Mouse (Mus musculus): ENCODE data around the gene Dcst2. TPM values are rescaled to one million over a fixed set of nuclear protein-coding genes. Genes with fewer than 3 reads are reported as not detected.

The Dcst2 gene
- polyA plus RNA-seq (2014; fragmentation: Illumina TruSeq; extraction: RNeasy Lipid Tissue Mini Kit (QIAGEN cat#74804)) = not detected

DNA sequence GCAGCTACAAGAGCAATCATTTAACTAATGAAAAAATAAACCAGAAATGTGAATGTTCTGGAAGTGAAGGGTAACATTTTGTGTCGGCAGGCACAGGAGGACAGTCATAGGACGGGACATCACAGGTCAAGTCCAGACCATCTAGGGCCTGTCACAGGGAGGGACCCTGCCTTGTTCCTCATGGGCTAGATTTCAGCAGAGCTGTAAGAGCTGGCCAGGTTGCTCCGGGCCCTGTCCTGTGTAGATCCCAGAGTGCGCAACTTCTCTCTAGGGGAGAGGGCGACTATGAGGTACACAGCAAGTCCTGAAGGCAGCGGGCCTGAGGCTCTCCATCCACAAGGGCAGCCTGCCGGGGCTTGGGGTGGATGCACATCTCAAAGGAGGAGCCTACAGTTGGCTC, at the start of gene Dcst2:
TSS of gene Dcst2 (plus strand) at position 301 of the 400 bp plus-strand sequence.

DNA sequence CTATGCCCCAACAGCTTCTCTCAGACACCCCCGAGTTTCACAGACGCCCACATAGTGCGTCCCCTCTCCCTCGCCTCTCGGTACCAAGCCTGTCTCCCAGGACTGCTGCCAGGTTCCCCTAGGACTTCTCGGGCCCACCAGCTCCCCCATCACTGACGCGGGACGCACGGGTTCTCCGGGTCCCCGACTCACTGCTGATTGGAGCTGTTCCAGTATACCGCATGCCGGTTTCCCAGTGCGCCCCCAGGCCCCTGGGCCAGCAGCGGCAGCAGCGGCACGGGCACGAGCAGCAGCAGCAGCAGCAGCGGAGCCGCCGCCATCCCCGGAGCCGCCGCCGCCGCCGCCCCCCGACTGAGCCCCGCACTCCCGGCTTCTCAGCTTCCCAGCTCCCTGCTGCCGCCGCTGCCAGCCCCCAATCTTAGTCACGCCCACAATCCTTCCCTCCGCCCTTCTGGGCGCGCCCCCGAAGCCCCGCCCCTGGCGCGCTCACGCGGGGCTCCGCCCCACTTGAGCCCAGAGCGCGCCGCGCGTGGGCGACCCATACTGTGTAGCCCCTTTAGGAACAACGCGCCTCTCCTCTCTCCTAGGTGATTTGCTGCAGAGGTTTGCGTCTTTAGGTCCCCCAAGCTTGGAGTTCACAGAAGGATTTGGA, 39.1 kb upstream of the Dcst2 start, which contains the start of gene Efna3:
TSS of gene Efna3 (minus strand) at position 452 of the 652 bp plus-strand sequence.

DNA sequence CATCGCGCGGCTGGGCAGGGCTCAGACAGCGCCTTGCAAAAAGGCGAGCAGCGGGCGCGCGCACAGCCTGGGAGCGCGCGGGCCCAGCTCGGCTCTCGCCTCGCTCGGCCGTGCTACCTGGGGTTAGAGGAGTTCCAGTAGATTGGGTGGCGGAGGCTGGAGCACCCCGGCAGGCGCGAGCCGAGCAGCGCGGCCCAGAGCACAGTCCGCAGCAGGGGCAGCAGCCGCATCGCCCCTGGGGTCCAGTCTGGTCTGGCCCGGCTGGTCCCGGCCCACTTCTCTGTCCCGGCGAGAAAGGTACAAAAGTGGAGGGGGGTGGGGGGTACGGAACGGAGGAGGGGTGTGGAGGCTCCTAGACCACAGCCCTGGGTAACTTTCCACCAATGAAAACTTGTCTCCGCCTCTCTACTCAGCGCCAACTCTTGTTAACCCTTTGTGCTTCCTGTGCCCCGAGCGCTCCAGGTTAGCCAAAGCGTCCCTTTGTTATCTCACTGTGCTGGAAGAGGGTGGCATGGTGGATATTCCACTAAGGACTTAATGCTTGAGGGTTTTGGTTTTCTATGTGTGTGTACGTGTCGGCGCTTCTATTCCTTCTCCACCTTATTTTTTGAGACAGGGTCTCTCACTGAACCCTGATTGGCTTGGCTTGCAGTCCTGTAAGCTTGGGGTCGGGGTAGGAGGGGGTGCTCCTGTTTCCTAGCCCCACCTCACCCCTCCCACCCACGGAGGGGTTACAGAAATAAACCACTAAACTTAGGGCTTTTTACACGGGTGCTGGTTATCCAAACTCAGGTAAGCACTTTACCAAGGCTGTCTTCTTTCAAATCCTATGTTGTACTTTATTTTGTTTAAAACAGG, 23.8 kb upstream of the Dcst2 start, which contains the start of gene Efna4:
TSS of gene Efna4 (minus strand) at position 308 of the 858 bp plus-strand sequence.

DNA sequence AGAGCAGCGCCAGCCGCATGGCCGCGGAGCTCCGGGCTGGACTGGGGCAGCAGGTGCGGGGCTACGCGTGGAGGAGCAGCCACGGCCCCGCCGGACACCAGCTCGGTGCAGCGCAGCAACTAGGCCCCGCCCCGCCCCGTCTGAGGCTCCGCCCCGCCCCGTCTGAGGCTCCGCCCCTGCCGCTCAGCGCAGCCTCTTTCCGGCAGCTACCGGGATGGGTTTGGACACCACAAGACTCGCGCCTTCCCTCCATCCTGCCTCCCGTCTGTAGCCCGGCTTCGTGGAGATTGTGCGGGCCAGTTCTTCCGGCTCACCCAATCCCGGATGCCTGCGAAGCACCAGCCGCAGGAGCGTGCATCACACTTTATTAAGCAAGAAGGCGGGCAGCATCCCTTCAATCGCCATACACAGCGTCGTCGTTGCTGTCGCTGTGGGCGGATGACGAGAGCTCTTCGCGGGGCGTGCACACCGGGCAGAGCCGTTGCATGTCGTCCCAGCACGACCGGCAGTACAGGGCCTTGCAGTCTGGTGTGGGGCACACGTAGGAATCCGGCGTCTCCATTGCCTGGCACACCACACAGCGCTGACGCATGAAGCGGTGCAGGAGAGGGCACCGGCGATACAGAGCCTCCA, 11.8 kb upstream of the Dcst2 start, which contains the start of gene Adam15:
TSS of gene Adam15 (minus strand) at position 128 of the 633 bp plus-strand sequence.

DNA sequence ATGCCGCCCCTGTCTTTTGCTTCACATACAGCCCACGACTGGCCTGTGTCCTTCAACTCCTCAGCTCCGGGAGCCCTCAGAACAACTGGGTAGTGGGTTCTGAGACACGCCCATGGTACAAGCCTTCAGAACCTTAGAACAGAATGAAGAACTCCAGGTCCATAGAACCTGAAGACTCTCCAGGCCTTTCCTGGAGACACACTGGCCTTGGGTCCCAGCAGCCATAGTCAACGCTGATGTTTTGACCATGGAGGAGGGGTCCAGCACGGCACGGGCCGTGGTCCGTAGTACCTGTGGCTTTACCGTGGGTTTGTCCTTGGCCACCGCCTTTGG, 3.3 kb downstream of the Dcst2 start, which contains the start of gene Dcst1:
TSS of gene Dcst1 (minus strand) at position 101 of the 333 bp plus-strand sequence.

DNA sequence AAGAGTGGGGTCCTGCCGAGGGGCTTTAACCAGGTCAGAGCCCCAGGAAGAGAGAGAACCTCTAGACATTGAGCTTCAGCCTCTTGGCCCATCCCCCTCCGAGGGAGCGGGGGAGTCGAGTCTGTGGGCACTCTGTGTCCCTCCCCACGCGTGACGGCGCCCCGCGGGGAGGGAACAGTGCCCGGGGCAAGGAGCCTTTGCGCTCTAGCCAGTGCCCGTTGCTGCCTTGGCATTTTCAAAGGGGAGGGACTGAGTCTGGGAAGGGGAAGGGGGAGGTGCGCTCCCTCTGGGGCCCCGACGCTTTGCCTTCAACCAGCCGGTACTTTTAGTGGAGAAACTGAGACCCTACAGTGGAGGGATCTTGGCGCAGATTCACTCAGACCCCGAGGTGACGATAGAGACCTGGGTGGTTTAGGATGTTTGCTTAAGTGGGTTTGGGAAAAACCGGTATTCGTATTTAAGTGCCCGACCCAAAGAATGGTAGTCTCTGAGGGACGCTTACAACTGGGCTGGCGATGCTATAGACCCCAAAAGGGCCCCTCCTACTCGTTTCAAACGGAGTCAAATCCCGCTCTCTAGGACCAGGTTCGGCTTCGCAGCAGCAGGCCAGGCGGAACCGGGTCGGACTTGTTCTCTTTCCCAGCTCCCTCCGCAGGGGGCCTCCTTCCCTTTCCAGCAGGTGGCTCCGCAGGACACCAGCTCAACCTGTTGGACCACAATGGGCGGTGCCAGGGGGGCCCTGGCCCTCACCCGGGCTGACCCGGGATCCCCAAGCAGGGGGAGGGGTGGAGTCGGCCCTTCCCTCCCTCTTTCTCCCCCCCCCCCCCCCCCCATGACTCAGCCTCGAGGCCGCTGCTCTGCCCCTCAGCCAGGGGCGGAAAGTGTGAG, 32.5 kb downstream of the Dcst2 start, which contains the start of gene Zbtb7b:
TSS of gene Zbtb7b (minus strand) at position 771 of the 888 bp plus-strand sequence.

DNA sequence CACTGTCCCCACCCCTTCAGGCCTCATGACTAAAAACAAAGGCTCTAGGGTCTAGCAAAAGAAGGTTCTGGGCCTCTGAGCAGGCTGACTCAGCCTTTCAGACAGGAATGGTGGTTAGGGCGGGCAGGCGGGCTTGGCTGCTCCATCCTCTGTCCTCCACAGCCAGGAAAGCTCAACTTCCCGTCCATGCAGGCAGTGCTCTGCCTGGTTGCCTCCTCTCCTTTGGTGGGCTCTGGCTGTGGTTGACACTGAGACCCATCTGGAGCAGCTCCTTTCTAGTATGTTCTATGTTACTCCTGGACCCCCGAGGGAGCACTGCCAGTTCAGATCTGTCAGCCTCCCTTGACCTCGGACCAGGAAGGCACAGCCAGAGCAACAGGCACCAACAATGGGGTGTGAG, 40.9 kb downstream of the Dcst2 start, which contains the start of gene Lenep:
TSS of gene Lenep (minus strand) at position 101 of the 400 bp plus-strand sequence.

DNA sequence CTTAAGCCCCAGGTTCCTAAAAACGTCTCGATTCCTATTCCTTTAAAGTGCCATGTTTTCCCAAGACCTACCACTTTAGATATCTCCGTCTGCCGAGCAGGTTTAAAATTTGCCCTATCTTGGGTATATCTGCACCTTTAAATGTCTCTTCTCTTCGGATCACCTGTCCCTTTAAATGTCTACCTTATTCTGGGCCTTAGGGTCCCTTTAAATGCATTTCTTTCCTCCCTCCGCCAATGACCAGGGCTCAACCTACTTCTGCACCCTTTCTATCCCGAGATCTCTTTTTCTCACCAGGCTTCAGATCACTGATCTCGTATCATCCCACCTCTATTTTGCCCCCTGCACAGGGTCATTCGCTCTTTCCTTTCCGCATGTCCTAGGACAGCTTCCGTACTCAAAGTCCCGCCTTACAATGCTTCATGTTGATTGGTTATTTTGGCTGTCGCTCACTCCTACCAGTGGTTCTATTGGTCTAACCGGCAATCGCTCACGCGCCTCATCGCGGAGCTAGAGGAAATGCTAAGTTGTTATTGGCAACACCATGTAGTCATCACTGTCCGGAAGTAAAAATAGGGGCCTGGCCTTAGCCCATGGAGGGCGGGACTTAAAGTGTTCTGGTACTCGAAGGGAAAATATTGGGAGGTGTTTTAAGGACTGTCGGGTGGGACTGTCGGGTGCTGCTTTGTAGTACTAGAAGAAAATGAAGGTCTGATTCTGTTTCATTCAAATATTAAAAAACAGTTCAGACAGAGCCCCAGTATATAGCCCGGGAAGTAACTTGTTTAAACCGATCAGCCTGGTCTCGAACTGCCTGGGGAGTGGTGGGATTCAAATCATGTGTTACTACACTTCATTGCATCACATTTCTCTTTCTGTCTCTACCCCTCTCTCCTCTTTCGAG, 50.0 kb downstream of the Dcst2 start, which contains the start of gene Flad1:
TSS of gene Flad1 (minus strand) at position 381 of the 904 bp plus-strand sequence.

DNA sequence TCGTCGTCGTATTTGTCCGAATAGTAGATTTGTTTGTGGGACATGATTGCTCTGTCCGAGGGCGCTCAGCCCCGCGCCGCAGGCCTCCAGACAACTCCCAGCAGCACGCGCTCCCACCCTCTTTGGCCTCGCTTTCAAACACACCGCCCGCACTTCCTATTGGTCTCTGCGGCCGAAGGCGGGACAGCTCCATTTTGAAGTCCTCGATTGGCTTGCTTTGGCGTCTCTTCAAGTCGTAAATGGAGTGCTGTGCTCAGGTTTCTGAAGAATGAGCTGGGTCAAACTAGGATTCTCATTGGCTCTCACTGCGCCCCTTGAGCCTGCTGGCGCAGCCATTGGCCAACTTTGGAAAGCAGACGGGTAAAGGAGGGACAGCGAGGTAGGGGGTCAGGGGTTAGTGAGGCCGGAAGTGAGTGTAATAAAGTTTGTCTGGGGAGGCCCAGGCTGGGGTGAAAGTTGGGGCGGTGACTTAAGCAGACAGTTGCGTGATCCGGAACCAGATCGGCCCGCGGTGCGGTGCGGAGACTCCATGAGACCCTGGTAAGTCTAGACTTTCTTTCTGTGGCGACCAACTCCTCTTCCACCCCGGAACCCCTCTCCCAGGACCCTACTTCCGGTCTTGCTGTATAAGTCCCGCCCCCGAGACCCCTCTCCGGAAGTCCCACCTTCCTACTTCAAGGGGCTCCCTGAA, 56.5 kb downstream of the Dcst2 start, which contains the start of the genes Cks1b and Shc1:
TSS of gene Cks1b (minus strand) at position 214 of the 691 bp plus-strand sequence.
TSS of gene Shc1 (plus strand) at position 274 of the 691 bp plus-strand sequence.

Other genes starting within 250 kb of the Dcst2 start
- gene Pklr, start 225.8 kb upstream of the Dcst2 start, polyA plus RNA-seq (2014; fragmentation: Illumina TruSeq; extraction: RNeasy Lipid Tissue Mini Kit (QIAGEN cat#74804)) = 0.48 TPM
- gene Hcn3, start 201.8 kb upstream of the Dcst2 start, polyA plus RNA-seq (2014; fragmentation: Illumina TruSeq; extraction: RNeasy Lipid Tissue Mini Kit (QIAGEN cat#74804)) = not detected
- 13.0 TPM for gene Clk2, start 197.2 kb upstream of the Dcst2 start, polyA plus RNA-seq (2014; fragmentation: Illumina TruSeq; extraction: RNeasy Lipid Tissue Mini Kit (QIAGEN cat#74804))
- 10.0 TPM for gene Scamp3, start 184.5 kb upstream of the Dcst2 start, polyA plus RNA-seq (2014; fragmentation: Illumina TruSeq; extraction: RNeasy Lipid Tissue Mini Kit (QIAGEN cat#74804))
- 0.48 TPM for gene Fam189b, start 178.8 kb upstream of the Dcst2 start, polyA plus RNA-seq (2014; fragmentation: Illumina TruSeq; extraction: RNeasy Lipid Tissue Mini Kit (QIAGEN cat#74804))
- 9.7 TPM for gene Gba, start 159.0 kb upstream of the Dcst2 start, polyA plus RNA-seq (2014; fragmentation: Illumina TruSeq; extraction: RNeasy Lipid Tissue Mini Kit (QIAGEN cat#74804))
- 0.57 TPM for gene Thbs3, start 146.8 kb upstream of the Dcst2 start, polyA plus RNA-seq (2014; fragmentation: Illumina TruSeq; extraction: RNeasy Lipid Tissue Mini Kit (QIAGEN cat#74804))
- 26.7 TPM for gene Mtx1, start 134.9 kb upstream of the Dcst2 start, polyA plus RNA-seq (2014; fragmentation: Illumina TruSeq; extraction: RNeasy Lipid Tissue Mini Kit (QIAGEN cat#74804))
- 2.4 TPM for gene Muc1, start 132.9 kb upstream of the Dcst2 start, polyA plus RNA-seq (2014; fragmentation: Illumina TruSeq; extraction: RNeasy Lipid Tissue Mini Kit (QIAGEN cat#74804))
- 23.2 TPM for gene Krtcap2, start 116.0 kb upstream of the Dcst2 start, polyA plus RNA-seq (2014; fragmentation: Illumina TruSeq; extraction: RNeasy Lipid Tissue Mini Kit (QIAGEN cat#74804))
- not detected for gene Trim46, start 115.7 kb upstream of the Dcst2 start, polyA plus RNA-seq (2014; fragmentation: Illumina TruSeq; extraction: RNeasy Lipid Tissue Mini Kit (QIAGEN cat#74804))
- gene Dpm3, start 102.6 kb upstream of the Dcst2 start, polyA plus RNA-seq (2014; fragmentation: Illumina TruSeq; extraction: RNeasy Lipid Tissue Mini Kit (QIAGEN cat#74804)) = not detected
- gene Slc50a1, start 91.4 kb upstream of the Dcst2 start, polyA plus RNA-seq (2014; fragmentation: Illumina TruSeq; extraction: RNeasy Lipid Tissue Mini Kit (QIAGEN cat#74804)) = 15.4 TPM
- 4.2 TPM for gene Efna1, start 80.8 kb upstream of the Dcst2 start, polyA plus RNA-seq (2014; fragmentation: Illumina TruSeq; extraction: RNeasy Lipid Tissue Mini Kit (QIAGEN cat#74804))
- gene Efna3, start 39.0 kb upstream of the Dcst2 start, polyA plus RNA-seq (2014; fragmentation: Illumina TruSeq; extraction: RNeasy Lipid Tissue Mini Kit (QIAGEN cat#74804)) = not detected
- not detected for gene Efna4, start 23.9 kb upstream of the Dcst2 start, polyA plus RNA-seq (2014; fragmentation: Illumina TruSeq; extraction: RNeasy Lipid Tissue Mini Kit (QIAGEN cat#74804))
- 5.8 TPM for gene Adam15, start 12.0 kb upstream of the Dcst2 start, polyA plus RNA-seq (2014; fragmentation: Illumina TruSeq; extraction: RNeasy Lipid Tissue Mini Kit (QIAGEN cat#74804))
- not detected for gene Dcst1, start 3.3 kb downstream of the Dcst2 start, polyA plus RNA-seq (2014; fragmentation: Illumina TruSeq; extraction: RNeasy Lipid Tissue Mini Kit (QIAGEN cat#74804))
- gene Zbtb7b, start 32.8 kb downstream of the Dcst2 start, polyA plus RNA-seq (2014; fragmentation: Illumina TruSeq; extraction: RNeasy Lipid Tissue Mini Kit (QIAGEN cat#74804)) = 1.5 TPM
- 1.6 TPM for gene Lenep, start 40.8 kb downstream of the Dcst2 start, polyA plus RNA-seq (2014; fragmentation: Illumina TruSeq; extraction: RNeasy Lipid Tissue Mini Kit (QIAGEN cat#74804))
- 0.66 TPM for gene Flad1, start 49.9 kb downstream of the Dcst2 start, polyA plus RNA-seq (2014; fragmentation: Illumina TruSeq; extraction: RNeasy Lipid Tissue Mini Kit (QIAGEN cat#74804))
- 23.3 TPM for gene Cks1b, start 56.4 kb downstream of the Dcst2 start, polyA plus RNA-seq (2014; fragmentation: Illumina TruSeq; extraction: RNeasy Lipid Tissue Mini Kit (QIAGEN cat#74804))
- 43.4 TPM for gene Shc1, start 56.5 kb downstream of the Dcst2 start, polyA plus RNA-seq (2014; fragmentation: Illumina TruSeq; extraction: RNeasy Lipid Tissue Mini Kit (QIAGEN cat#74804))
- gene Pygo2, start 68.2 kb downstream of the Dcst2 start, polyA plus RNA-seq (2014; fragmentation: Illumina TruSeq; extraction: RNeasy Lipid Tissue Mini Kit (QIAGEN cat#74804)) = 10.8 TPM
- 18.8 TPM for gene Pbxip1, start 74.7 kb downstream of the Dcst2 start, polyA plus RNA-seq (2014; fragmentation: Illumina TruSeq; extraction: RNeasy Lipid Tissue Mini Kit (QIAGEN cat#74804))
- 0.68 TPM for gene Pmvk, start 92.6 kb downstream of the Dcst2 start, polyA plus RNA-seq (2014; fragmentation: Illumina TruSeq; extraction: RNeasy Lipid Tissue Mini Kit (QIAGEN cat#74804))
- 4.8 TPM for gene Kcnn3, start 158.2 kb downstream of the Dcst2 start, polyA plus RNA-seq (2014; fragmentation: Illumina TruSeq; extraction: RNeasy Lipid Tissue Mini Kit (QIAGEN cat#74804))

Measured in ovary, adult 10 weeks (tissue).